Mouse (Mus musculus): Measurements from ENCODE around the gene 1500011B03Rik.
"Not testable (repeated sequence)": the region's sequence is repeated elsewhere in the genome, so short reads cannot be mapped to it uniquely, and the experiment has no call there.

The 1500011B03Rik gene

GRCm38 (mm10) chr5:114822796-114823688 is at the start of gene 1500011B03Rik:
Gene 1500011B03Rik (minus strand): TSS chr5:114823468.
- DNase-seq (ENCODE audit: low read depth, low spot score) = peak; percentile 45

GRCm38 (mm10) chr5:114865279-114865678 is 42.0 kb upstream of the 1500011B03Rik start:
- no peak for DNase-seq (ENCODE audit: low read depth, low spot score)

- DNase-seq (ENCODE audit: low read depth, low spot score) = no peak
Measured at GRCm38 (mm10) chr5:114864813-114865212, 41.5 kb upstream of the 1500011B03Rik start.

- no peak for DNase-seq (ENCODE audit: low read depth, low spot score)
Measured at GRCm38 (mm10) chr5:114861730-114862129, 38.5 kb upstream of the 1500011B03Rik start.

- peak; percentile 51 for DNase-seq (ENCODE audit: low read depth, low spot score)
Measured at GRCm38 (mm10) chr5:114859253-114859652, 36.0 kb upstream of the 1500011B03Rik start.

- no peak for DNase-seq (ENCODE audit: low read depth, low spot score)
Measured at GRCm38 (mm10) chr5:114858582-114858981, 35.3 kb upstream of the 1500011B03Rik start, which contains the start of gene Gm9936. Gene Gm9936 (minus strand): TSS chr5:114858682.

DNA sequence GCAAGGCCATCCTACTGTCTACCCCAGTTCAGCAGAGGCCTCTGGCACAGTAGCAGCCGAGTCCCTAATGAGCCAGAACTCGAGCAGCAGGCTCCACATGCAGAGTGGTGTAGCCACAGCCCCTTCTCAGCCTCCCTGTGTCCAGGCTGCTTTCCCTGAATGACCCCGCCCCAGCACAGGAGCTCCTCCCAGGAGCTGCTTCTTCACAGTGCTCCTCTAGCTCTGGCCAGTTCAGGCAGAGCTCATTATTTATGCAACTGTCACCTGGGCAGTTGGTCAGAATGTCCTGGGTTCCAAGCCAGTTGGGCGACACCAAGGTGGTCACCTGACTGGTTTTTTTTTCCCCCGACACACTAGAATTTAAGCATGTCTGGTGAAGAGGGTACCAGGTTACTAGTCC is 30.1 kb upstream of the 1500011B03Rik start, which contains the start of gene 4930519G04Rik:
4930519G04Rik (plus strand) TSS at position 301 of the 400 bp plus-strand sequence.
- not testable (repeated sequence) for DNase-seq (ENCODE audit: low read depth, low spot score)

DNA sequence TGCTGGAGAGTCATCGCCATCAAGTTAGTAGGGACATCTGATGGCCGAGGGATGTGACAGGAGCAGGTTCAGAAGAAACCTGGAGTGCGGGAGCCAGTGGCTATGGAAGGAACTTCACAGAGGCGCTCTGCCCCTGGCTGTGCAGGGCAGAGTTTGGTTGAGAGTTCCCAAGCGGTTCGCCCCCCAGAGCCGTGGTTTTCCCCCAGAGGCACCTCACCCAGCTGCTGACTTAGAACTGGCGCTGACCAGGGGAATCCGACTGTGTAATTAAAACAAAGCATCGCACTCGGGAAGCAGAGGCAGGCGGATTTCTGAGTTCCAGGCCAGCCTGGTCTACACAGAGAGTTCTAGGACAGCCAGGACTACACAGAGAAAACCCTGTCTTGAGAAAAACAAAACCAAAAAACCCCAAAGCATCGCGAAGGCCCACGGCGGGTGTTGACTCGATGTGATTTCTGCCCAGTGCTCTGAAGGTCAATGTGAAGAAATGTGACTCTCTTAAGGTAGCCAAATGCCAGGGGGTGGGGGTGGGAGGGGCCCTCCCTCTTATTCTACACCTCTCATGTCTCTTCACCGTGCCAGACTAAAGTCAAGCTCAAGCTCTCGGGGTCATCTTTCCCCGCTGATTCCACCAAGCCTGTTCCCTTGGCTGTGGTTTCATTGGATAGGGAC is 28.4 kb upstream of the 1500011B03Rik start:
- DNase-seq (ENCODE audit: low read depth, low spot score) = no peak

- DNase-seq (ENCODE audit: low read depth, low spot score) = not testable (repeated sequence)
Measured at GRCm38 (mm10) chr5:114844371-114844770, 21.1 kb upstream of the 1500011B03Rik start.

DNA sequence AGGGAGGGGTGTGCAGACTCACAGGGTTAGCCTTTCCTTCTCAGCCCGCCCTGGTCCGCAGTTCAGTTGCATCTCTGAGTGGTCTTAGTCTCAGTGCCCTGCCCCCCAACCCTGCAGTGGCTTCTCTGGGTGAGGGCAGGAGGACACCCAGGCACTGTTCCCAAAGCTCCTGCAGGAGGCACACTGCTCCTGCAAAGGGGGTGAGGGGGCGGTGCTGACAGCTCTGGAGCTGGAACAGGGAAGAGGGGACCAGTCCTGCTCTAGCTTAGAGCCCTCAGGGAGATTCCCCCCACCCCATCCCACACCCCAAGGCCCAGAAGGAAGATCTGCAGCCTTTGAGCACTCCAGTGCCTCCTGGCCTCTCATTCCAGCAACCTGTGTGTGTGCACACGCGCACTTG is 19.4 kb upstream of the 1500011B03Rik start:
- DNase-seq (ENCODE audit: low read depth, low spot score) = no peak

- peak; percentile 47 for DNase-seq (ENCODE audit: low read depth, low spot score)
Measured at GRCm38 (mm10) chr5:114842155-114842554, 18.9 kb upstream of the 1500011B03Rik start.

DNA sequence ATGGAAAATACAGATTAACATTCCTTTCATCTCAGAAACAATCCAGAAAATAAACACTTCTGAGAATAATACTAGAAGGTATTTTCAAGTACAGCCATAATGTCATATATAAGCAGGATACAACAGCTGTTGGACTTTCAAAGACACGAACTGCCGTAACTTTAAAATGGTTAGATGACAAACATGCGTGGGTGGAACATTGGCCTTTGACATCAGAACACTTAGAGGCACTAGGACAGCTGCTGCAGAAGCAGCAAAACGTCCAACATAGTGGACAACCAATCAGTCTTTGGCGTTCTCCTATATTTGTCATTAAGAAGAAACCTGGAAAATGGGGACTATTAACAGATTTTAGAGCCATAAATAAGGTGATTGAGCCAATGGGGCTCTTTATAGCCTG is 17.2 kb upstream of the 1500011B03Rik start:
- not testable (repeated sequence) for DNase-seq (ENCODE audit: low read depth, low spot score)

GRCm38 (mm10) chr5:114836886-114837285 is 13.6 kb upstream of the 1500011B03Rik start:
- DNase-seq (ENCODE audit: low read depth, low spot score) = no peak

- no peak for DNase-seq (ENCODE audit: low read depth, low spot score)
Measured at GRCm38 (mm10) chr5:114829740-114830139, 6.5 kb upstream of the 1500011B03Rik start.

DNA sequence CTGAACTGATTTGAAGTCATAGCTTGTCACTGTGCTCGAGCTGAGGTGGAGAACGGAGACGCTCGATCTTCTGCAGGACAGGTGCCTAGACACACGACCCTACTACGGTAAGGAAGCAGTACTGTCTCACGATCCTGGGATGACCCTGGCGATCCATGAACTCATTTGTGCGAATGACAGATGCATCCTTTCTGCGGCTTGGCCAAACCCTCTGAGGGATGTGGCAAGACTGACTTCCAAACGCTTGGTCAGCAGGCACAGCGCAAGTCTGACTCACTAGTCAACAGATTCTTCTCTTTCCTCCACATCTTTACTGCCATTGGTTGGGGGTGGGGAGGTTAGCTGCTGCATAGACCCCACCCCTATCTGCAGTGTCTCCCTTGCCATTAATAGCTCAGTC is 4.2 kb upstream of the 1500011B03Rik start:
- DNase-seq (ENCODE audit: low read depth, low spot score) = peak; percentile 76

DNA sequence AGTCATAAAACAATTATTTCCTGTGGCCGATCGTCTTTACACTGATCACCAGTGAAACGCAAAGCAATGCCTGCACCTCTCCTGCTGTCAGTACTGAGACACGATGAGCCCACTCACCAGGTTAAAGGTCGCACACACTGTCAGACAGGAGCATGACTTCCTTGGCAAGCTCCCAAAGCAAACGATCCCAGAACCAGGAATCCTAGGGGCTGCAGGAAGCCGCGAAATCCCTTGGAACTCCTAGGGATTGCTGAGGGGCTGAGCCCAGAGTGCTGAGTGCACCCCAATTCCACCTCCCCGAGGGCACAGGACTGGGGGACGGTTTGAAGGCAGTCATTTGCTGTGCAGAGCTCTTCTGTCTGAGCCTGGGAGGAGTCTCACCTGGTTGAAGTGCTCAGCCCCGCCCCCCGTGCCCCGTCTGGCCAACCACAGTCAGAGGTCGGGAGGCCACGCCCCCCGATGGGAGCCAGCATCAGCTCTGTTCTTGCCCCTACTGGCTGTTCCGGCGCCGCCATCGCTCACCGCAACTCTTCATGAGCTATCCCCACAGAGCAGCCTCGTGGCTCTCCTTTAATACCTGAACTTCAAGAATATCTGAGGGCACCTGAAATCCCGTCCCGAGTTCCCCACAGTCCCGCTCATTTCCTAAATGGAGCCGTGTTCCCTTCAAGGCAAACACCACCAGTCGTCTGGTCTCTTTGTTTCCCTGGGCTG is 2.9 kb upstream of the 1500011B03Rik start:
- no peak for DNase-seq (ENCODE audit: low read depth, low spot score)

DNA sequence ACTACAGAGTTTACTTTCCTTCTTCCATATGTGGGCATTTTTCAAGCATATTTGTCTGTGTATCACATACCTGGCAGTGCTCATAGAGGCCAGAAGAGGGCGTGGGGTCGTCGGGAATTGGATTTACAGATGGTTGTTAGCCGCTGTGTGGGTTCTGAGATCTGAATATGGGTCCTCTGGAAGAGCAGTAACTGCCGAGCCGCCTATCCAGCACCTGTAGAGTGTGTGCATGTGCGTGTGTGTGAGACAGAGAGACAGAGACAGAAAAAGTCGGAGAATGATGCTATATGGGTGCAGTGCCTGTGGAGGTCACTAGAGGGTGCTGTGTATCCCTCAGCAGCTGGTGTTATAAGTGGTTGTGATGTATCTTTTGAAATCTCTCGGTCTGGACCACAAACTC is 929 bp upstream of the 1500011B03Rik start:
- DNase-seq (ENCODE audit: low read depth, low spot score) = peak; percentile 71

- no peak for DNase-seq (ENCODE audit: low read depth, low spot score)
Measured at GRCm38 (mm10) chr5:114818124-114818523, 5.1 kb downstream of the 1500011B03Rik start.

DNA sequence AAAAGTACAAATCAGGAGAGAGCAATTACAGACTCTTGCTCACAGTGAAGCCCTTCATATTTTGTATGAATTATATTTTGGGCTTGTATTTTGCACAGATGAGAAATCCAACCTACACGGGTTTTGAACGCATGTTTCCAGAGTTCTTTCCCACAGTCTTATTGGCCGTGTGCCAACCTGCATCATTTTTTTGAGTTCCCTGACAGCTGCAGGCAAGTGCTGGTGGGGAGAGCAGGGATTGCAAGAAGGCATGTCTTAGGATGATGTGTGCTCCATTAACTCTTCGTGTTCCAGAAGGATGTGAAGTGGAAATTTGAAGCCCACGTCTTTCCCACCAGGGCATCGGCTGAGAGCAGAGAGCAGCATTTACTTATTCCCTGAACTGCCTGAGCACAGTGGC is 6.7 kb downstream of the 1500011B03Rik start:
- peak; percentile 31 for DNase-seq (ENCODE audit: low read depth, low spot score)

DNA sequence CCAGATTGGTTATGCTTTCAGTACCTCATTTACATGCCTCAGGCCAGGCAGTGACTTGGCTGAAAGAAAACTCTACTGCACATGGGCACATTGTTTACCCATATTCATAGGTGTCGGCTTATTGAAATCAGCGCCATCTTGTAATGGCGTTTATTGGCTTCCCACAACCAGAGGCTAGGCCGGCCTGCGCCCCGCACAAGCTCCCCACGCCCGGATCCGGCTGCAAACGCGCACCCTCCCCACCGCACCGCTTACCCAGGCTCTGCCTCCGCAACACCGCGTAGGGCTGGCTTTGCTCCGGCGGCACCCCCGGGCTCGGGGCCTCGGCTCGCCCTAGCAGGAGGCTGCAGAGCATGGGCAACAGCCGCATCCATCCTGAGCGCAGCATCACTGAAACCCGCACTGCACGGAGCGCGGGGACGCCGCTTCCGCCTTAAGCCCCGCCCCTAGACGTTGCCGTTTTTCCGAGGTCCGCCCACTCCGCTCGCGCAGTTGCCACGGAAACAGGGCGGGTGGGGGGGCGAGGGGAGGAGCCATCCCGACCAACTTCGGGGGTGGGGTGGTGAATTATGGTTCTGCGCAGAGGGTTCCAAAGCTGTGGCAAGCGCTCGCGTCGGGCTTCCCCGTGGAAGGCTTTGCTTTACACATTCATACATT is 9.6 kb downstream of the 1500011B03Rik start:
- DNase-seq (ENCODE audit: low read depth, low spot score) = peak; percentile 86

GRCm38 (mm10) chr5:114809826-114810225 is 13.4 kb downstream of the 1500011B03Rik start:
- no peak for DNase-seq (ENCODE audit: low read depth, low spot score)

All from 3T3-L1 (cell line).